Mouse (Mus musculus): ENCODE results near the gene Amigo1.
"Not testable (repeated sequence)": the region's sequence is repeated elsewhere in the genome, so short reads cannot be mapped to it uniquely, and the experiment has no call there.

Gene Amigo1

GRCm38 (mm10) chr3:108209946-108210770 lies 24.0 kb downstream of the Amigo1 start:
- DNase-seq (ENCODE audit: low spot score in 2 of 2): peak; percentile 89 to 92

- no peak for DNase-seq (ENCODE audit: low spot score in 2 of 2)
These were observed 24.6 kb downstream of the Amigo1 start, which contains the start of gene Atxn7l2 for GRCm38 (mm10) chr3:108210771-108211139. Gene Atxn7l2, minus strand, starts transcription at chr3:108210934.

- no peak for DNase-seq (ENCODE audit: low spot score in 2 of 2)
These were observed 25.7 kb downstream of the Amigo1 start for GRCm38 (mm10) chr3:108211845-108212244.

GRCm38 (mm10) chr3:108212406-108212805 lies 26.3 kb downstream of the Amigo1 start:
- DNase-seq (ENCODE audit: low spot score in 2 of 2): no peak

- no peak for DNase-seq (ENCODE audit: low spot score in 2 of 2)
These were observed 28.6 kb downstream of the Amigo1 start for GRCm38 (mm10) chr3:108214734-108215133.

GRCm38 (mm10) chr3:108220661-108221060 lies 34.5 kb downstream of the Amigo1 start:
- no peak for DNase-seq (ENCODE audit: low spot score in 2 of 2)

- no peak for DNase-seq (ENCODE audit: low spot score in 2 of 2)
These were observed 39.8 kb downstream of the Amigo1 start for GRCm38 (mm10) chr3:108225711-108226557.

GRCm38 (mm10) chr3:108226558-108227350 lies 40.6 kb downstream of the Amigo1 start, which contains the start of gene Sypl2:
Gene Sypl2, minus strand, starts transcription at chr3:108226648.
- no peak for DNase-seq (ENCODE audit: low spot score in 2 of 2)

GRCm38 (mm10) chr3:108227521-108227920 lies 41.4 kb downstream of the Amigo1 start:
- DNase-seq (ENCODE audit: low spot score in 2 of 2): no peak

- DNase-seq (ENCODE audit: low spot score in 2 of 2): no peak
These were observed 45.5 kb downstream of the Amigo1 start for GRCm38 (mm10) chr3:108231646-108232045.

GRCm38 (mm10) chr3:108237474-108238102 lies 51.5 kb downstream of the Amigo1 start:
- DNase-seq (ENCODE audit: low spot score in 2 of 2): not testable (repeated sequence)

GRCm38 (mm10) chr3:108241243-108241839 lies 55.2 kb downstream of the Amigo1 start:
- DNase-seq (ENCODE audit: low spot score in 2 of 2): no peak
